Mouse (Mus musculus): ENCODE measurements around the gene Zar1.
"Not testable (repeated sequence)": the region's sequence is repeated elsewhere in the genome, so short reads cannot be mapped to it uniquely, and the experiment has no call there.

Zar1 gene

GRCm38 (mm10) chr5:72580970-72581332, at the start of gene Zar1:
TSS of gene Zar1 (minus strand) at chr5:72581254.
- DNase-seq (ENCODE audit: low spot score) = not testable (repeated sequence)

GRCm38 (mm10) chr5:72630026-72630425, 49.0 kb upstream of the Zar1 start:
- no peak for DNase-seq (ENCODE audit: low spot score)

- no peak for DNase-seq (ENCODE audit: low spot score)
These were observed 40.0 kb upstream of the Zar1 start for GRCm38 (mm10) chr5:72621022-72621421.

GRCm38 (mm10) chr5:72617413-72617812, 36.4 kb upstream of the Zar1 start:
- DNase-seq (ENCODE audit: low spot score) = no peak

- DNase-seq (ENCODE audit: low spot score) = no peak
These were observed 22.1 kb upstream of the Zar1 start for GRCm38 (mm10) chr5:72603138-72603537.

GRCm38 (mm10) chr5:72601006-72601405, 20.0 kb upstream of the Zar1 start:
- peak; percentile 31 for DNase-seq (ENCODE audit: low spot score)

- DNase-seq (ENCODE audit: low spot score) = no peak
These were observed 6.2 kb upstream of the Zar1 start, which contains the start of gene Gm5868 for GRCm38 (mm10) chr5:72587192-72587681. TSS of gene Gm5868 (minus strand) at chr5:72587551.

- not testable (repeated sequence) for DNase-seq (ENCODE audit: low spot score)
These were observed 5.7 kb upstream of the Zar1 start for GRCm38 (mm10) chr5:72586667-72587191.

- DNase-seq (ENCODE audit: low spot score) = not testable (repeated sequence)
These were observed 5.1 kb upstream of the Zar1 start for GRCm38 (mm10) chr5:72586122-72586521.

GRCm38 (mm10) chr5:72580088-72580969, 725 bp downstream of the Zar1 start:
- not testable (repeated sequence) for DNase-seq (ENCODE audit: low spot score)

- DNase-seq (ENCODE audit: low spot score) = not testable (repeated sequence)
These were observed 1.5 kb downstream of the Zar1 start for GRCm38 (mm10) chr5:72579599-72579998.

GRCm38 (mm10) chr5:72565621-72566020, 15.4 kb downstream of the Zar1 start:
- DNase-seq (ENCODE audit: low spot score) = no peak

- not testable (repeated sequence) for DNase-seq (ENCODE audit: low spot score)
These were observed 17.9 kb downstream of the Zar1 start for GRCm38 (mm10) chr5:72563183-72563582.

- DNase-seq (ENCODE audit: low spot score) = no peak
These were observed 20.0 kb downstream of the Zar1 start for GRCm38 (mm10) chr5:72560976-72561628.

GRCm38 (mm10) chr5:72559544-72560049, 21.5 kb downstream of the Zar1 start, which contains the start of gene Nfxl1:
TSS of gene Nfxl1 (minus strand) at chr5:72559684.
- peak; percentile 98 for DNase-seq (ENCODE audit: low spot score)

GRCm38 (mm10) chr5:72558716-72559526, 22.1 kb downstream of the Zar1 start:
- no peak for DNase-seq (ENCODE audit: low spot score)

GRCm38 (mm10) chr5:72556245-72556644, 24.8 kb downstream of the Zar1 start:
- no peak for DNase-seq (ENCODE audit: low spot score)

GRCm38 (mm10) chr5:72551209-72551608, 29.8 kb downstream of the Zar1 start:
- DNase-seq (ENCODE audit: low spot score) = no peak

- no peak for DNase-seq (ENCODE audit: low spot score)
These were observed 52.2 kb downstream of the Zar1 start for GRCm38 (mm10) chr5:72528896-72529295.
